Mouse (Mus musculus): Measurements from ENCODE around the gene Hpcal1. TPM values are rescaled to one million over a fixed set of nuclear protein-coding genes. Genes with fewer than 3 reads are reported as not detected.
"Not testable (repeated sequence)": the region's sequence is repeated elsewhere in the genome, so short reads cannot be mapped to it uniquely, and the experiment has no call there.

The Hpcal1 gene
- polyA plus RNA-seq, 1 experiment, result 76.2 TPM

- 72% methylated on average over 2 of the region's 2 CpGs for WGBS
- DNase-seq (ENCODE audit: low read depth in 1 of 2, low spot score in 2 of 2), result no peak
- Histone ChIP-seq H3K4me3 (ENCODE audit: extremely low read depth, insufficient read depth, insufficient read length) (no peak overlapping the region), H3K27ac (ENCODE audit: insufficient read depth, low read length) (no peak overlapping the region), H3K4me1 (ENCODE audit: control insufficient read depth, insufficient read depth, insufficient read length) (0 out of 2 replicates have a peak, but pooled peaks cover 3% of the 10 kb centered on the region), H3K27me3 (ENCODE audit: control insufficient read depth, insufficient read depth, low read length) (no peaks in the 10 kb centered on the region), H3K36me3 (ENCODE audit: control insufficient read depth, insufficient read depth, low read length) (no peaks in the 10 kb centered on the region)
- TF ChIP-seq POLR2A (IDR thresholded peaks at IDR 0.05; ENCODE audit: low read depth, low read length) (no peak), CTCF (IDR thresholded peaks at IDR 0.05; ENCODE audit: extremely low read depth, insufficient read depth, insufficient read length, insufficient replicate concordance) (no peak)
Measured at GRCm38 (mm10) chr12:17769476-17770172, 79.0 kb downstream of the Hpcal1 start.

GRCm38 (mm10) chr12:17770538-17770937, 79.9 kb downstream of the Hpcal1 start:
- DNase-seq (ENCODE audit: low read depth in 1 of 2, low spot score in 2 of 2), result no peak
- Histone ChIP-seq H3K4me1 (ENCODE audit: control insufficient read depth, insufficient read depth, insufficient read length) (0 out of 2 replicates have a peak, but pooled peaks cover 3% of the 10 kb centered on the region), H3K4me3 (ENCODE audit: extremely low read depth, insufficient read depth, insufficient read length) (no peak overlapping the region)

DNA sequence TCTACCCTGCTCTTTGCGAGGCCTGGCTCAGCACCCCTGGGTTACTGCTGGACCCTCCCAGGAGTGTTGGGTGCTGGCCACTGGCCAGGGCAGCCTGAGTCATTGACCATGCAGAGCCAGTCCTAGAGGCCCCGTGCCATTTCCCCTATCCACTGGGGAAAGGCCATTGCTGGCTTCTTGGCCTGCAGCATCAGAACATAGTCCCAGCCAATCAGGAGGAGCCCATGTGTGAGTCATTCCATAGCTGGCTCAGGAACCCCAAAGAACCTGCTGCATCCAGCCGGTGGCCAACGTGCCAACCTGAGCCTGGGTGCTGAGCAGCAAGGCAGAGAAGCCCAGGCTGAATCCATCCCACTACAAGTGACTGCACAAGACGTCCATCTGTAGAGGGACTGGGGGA, 83.1 kb downstream of the Hpcal1 start:
- DNase-seq (ENCODE audit: low read depth in 1 of 2, low spot score in 2 of 2); H3K4me3 ChIP-seq (ENCODE audit: extremely low read depth, insufficient read depth, insufficient read length); H3K27me3 ChIP-seq (ENCODE audit: control insufficient read depth, insufficient read depth, low read length); H3K27ac ChIP-seq (ENCODE audit: insufficient read depth, low read length); H3K36me3 ChIP-seq (ENCODE audit: control insufficient read depth, insufficient read depth, low read length); H3K4me1 ChIP-seq (ENCODE audit: control insufficient read depth, insufficient read depth, insufficient read length): not testable (repeated sequence)
- 72% methylated on average over 5 of the region's 5 CpGs for WGBS

More at GRCm38 (mm10) chr12:17770538-17770937, 79.9 kb downstream of the Hpcal1 start:
- 29% methylated on average over 2 of the region's 2 CpGs for WGBS
- H3K36me3 ChIP-seq (ENCODE audit: control insufficient read depth, insufficient read depth, low read length), result no peaks in the 10 kb centered on the region
- no peaks in the 10 kb centered on the region for H3K27me3 ChIP-seq (ENCODE audit: control insufficient read depth, insufficient read depth, low read length)
- TF ChIP-seq CTCF (IDR thresholded peaks at IDR 0.05; ENCODE audit: extremely low read depth, insufficient read depth, insufficient read length, insufficient replicate concordance), result no peak
- no peak for TF ChIP-seq POLR2A (IDR thresholded peaks at IDR 0.05; ENCODE audit: low read depth, low read length)
- H3K27ac ChIP-seq (ENCODE audit: insufficient read depth, low read length), result no peak overlapping the region

DNA sequence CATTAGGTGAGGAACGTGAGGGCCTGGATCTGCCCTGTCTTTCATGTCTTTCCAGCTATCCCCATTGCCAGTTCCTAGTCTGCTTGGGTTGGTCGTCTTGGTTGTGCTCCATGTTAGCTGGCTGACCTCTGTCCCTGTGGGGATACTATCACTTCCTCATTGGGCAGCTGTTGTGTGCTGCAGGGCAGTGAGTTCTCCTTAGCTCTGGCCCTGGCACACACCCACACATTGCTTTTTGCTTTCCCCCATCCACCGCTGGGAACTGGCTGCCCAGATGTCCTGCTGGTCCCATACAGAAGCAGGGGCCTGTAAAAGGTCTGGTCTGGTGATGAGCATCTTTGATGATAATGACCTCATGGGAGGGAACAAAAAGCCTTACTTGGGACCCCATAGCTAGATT, 84.2 kb downstream of the Hpcal1 start:
- H3K27me3 ChIP-seq (ENCODE audit: control insufficient read depth, insufficient read depth, low read length); H3K4me1 ChIP-seq (ENCODE audit: control insufficient read depth, insufficient read depth, insufficient read length); DNase-seq (ENCODE audit: low read depth in 1 of 2, low spot score in 2 of 2); H3K36me3 ChIP-seq (ENCODE audit: control insufficient read depth, insufficient read depth, low read length); H3K27ac ChIP-seq (ENCODE audit: insufficient read depth, low read length); H3K4me3 ChIP-seq (ENCODE audit: extremely low read depth, insufficient read depth, insufficient read length): not testable (repeated sequence)
- WGBS, result 60% methylated on average over 3 of the region's 3 CpGs

- Histone ChIP-seq H3K4me1 (ENCODE audit: control insufficient read depth, insufficient read depth, insufficient read length) (no peaks in the 10 kb centered on the region), H3K27me3 (ENCODE audit: control insufficient read depth, insufficient read depth, low read length) (no peaks in the 10 kb centered on the region), H3K4me3 (ENCODE audit: extremely low read depth, insufficient read depth, insufficient read length) (no peak overlapping the region), H3K27ac (ENCODE audit: insufficient read depth, low read length) (no peak overlapping the region), H3K36me3 (ENCODE audit: control insufficient read depth, insufficient read depth, low read length) (no peaks in the 10 kb centered on the region)
- TF ChIP-seq CTCF (IDR thresholded peaks at IDR 0.05; ENCODE audit: extremely low read depth, insufficient read depth, insufficient read length, insufficient replicate concordance) (peak; percentile 46; the same call in 1 of the 2 replicates), POLR2A (IDR thresholded peaks at IDR 0.05; ENCODE audit: low read depth, low read length) (no peak)
- 58% methylated on average over 3 of the region's 3 CpGs for WGBS
- peak in 1 of 2 experiments; percentile 13 for DNase-seq (ENCODE audit: low read depth in 1 of 2, low spot score in 2 of 2)
Measured at GRCm38 (mm10) chr12:17778320-17778719, 87.7 kb downstream of the Hpcal1 start.

DNA sequence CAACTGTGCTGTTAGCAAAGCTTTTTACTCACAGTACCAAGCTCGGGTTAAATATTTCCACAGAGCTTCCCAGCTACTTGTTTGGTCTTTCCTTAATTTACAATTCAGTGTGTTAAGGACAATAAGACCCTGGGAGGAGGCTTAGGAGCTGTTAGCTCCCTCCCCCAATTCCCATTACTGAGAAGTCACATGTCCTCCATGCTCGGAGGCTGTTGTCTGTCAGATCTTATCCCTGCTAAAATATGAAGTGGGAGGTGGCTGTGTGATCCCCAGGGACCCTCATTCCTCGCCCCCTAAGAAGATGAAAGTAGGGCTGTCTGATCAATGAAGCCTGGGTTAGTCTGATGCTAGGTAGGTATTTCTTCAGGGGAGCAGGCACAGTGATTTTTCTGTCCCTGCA, 88.4 kb downstream of the Hpcal1 start:
- H3K27me3 ChIP-seq (ENCODE audit: control insufficient read depth, insufficient read depth, low read length), result no peaks in the 10 kb centered on the region
- H3K36me3 ChIP-seq (ENCODE audit: control insufficient read depth, insufficient read depth, low read length), result no peaks in the 10 kb centered on the region
- TF ChIP-seq POLR2A (IDR thresholded peaks at IDR 0.05; ENCODE audit: low read depth, low read length), result no peak
- no peak for TF ChIP-seq CTCF (IDR thresholded peaks at IDR 0.05; ENCODE audit: extremely low read depth, insufficient read depth, insufficient read length, insufficient replicate concordance)
- no peak for DNase-seq (ENCODE audit: low read depth in 1 of 2, low spot score in 2 of 2)
- H3K27ac ChIP-seq (ENCODE audit: insufficient read depth, low read length), result no peak overlapping the region
- H3K4me3 ChIP-seq (ENCODE audit: extremely low read depth, insufficient read depth, insufficient read length), result no peak overlapping the region
- WGBS, result 85% methylated on average over 3 of the region's 3 CpGs
- no peaks in the 10 kb centered on the region for H3K4me1 ChIP-seq (ENCODE audit: control insufficient read depth, insufficient read depth, insufficient read length)

DNA sequence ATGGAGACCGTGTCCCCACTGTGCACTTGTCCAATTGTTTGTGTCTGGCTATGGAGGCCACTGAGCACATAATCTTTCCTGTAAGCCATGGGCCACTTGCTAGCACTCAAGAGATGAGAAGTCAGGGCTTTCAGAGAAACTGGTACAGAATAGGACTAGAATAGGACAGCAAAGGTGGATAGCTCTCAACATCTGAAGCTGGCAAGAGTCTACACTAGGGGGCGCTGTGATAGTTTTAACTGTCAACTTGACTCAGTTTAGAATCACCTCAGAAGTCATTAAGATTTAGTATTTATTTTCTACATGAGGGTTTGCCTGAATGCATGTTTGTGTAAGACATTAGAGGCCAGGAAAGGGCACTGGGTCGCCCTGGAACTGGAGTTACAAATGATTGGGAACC, 98.8 kb downstream of the Hpcal1 start:
- no peak overlapping the region for H3K27ac ChIP-seq (ENCODE audit: insufficient read depth, low read length)
- no peaks in the 10 kb centered on the region for H3K27me3 ChIP-seq (ENCODE audit: control insufficient read depth, insufficient read depth, low read length)
- WGBS, result 80% methylated on average over 3 of the region's 3 CpGs
- peaks cover 7% of the 10 kb centered on the region for H3K36me3 ChIP-seq (ENCODE audit: control insufficient read depth, insufficient read depth, low read length)
- TF ChIP-seq POLR2A (IDR thresholded peaks at IDR 0.05; ENCODE audit: low read depth, low read length), result no peak
- TF ChIP-seq CTCF (IDR thresholded peaks at IDR 0.05; ENCODE audit: extremely low read depth, insufficient read depth, insufficient read length, insufficient replicate concordance), result no peak
- no peak overlapping the region for H3K4me3 ChIP-seq (ENCODE audit: extremely low read depth, insufficient read depth, insufficient read length)
- DNase-seq (ENCODE audit: low read depth in 1 of 2, low spot score in 2 of 2), result no peak
- H3K4me1 ChIP-seq (ENCODE audit: control insufficient read depth, insufficient read depth, insufficient read length), result no peaks in the 10 kb centered on the region
